Mouse (Mus musculus) lung, adult 2 months (tissue): ENCODE measurements around the gene Tbxas1. TPM values are rescaled to one million over a fixed set of nuclear protein-coding genes. Genes with fewer than 3 reads are reported as not detected.

ENCODE experiments used
- DNase-seq: peaks from one replicate; pipeline ENCODE4 v3.0.0; 2022
- H3K4me1 ChIP-seq: fragments of 200-500 bp; 2 replicates; pipeline ENCODE4 v1.6.1; 2011; ENCODE audit warnings: low read length; ENCODE audit not compliant: control insufficient read depth, insufficient read depth
- H3K4me3 ChIP-seq: fragments of 200-500 bp; replicated peaks from 2 replicates; pipeline ENCODE3; 2011; ENCODE audit warnings: low read depth, mild to moderate bottlenecking, control low read depth, low read length; ENCODE audit errors: extremely low read depth
- CTCF ChIP-seq: fragments of 200-500 bp; IDR thresholded peaks from 2 replicates; pipeline ENCODE4 v1.5.1; 2011; ENCODE audit warnings: mild to moderate bottlenecking, low read length, control low read depth; ENCODE audit not compliant: insufficient read depth
- POLR2A ChIP-seq: fragments of 200-500 bp; IDR thresholded peaks from 2 replicates; pipeline ENCODE4 v1.6.1; 2011; ENCODE audit warnings: low read depth, mild to moderate bottlenecking, control low read depth, low read length, borderline replicate concordance; ENCODE audit errors: extremely low read depth
- WGBS: fragments of 180-500 bp; shearing (Covaris S2); methylation state at CpG from one replicate; pipeline ENCODE4 v1.1.7; 2018; 5-methylcytosine and 5-hydroxymethylcytosine counted together
- polyA plus RNA-seq: library from polyadenylated mRNA; depleted of rRNA; stranded (reverse); fragments of >200 nt; gene quantifications from 2 replicates; pipeline ENCODE4 v1.2.3, GENCODE M21; 2012

The Tbxas1 gene
- polyA plus RNA-seq, 1 experiment: 9.1 TPM

- Histone ChIP-seq H3K4me3 (no peak overlapping the region), H3K4me1 (no peaks in the 10 kb centered on the region)
- 71% methylated on average over 3 of the region's 3 CpGs for WGBS
- no peak for TF ChIP-seq CTCF
- TF ChIP-seq POLR2A: no peak
- DNase-seq: no peak
Observed at GRCm38 (mm10) chr6:38884482-38884881, 9.3 kb downstream of the Tbxas1 start.

- WGBS: 36% methylated on average over 1 of the region's 1 CpGs
- no peak for DNase-seq
- Histone ChIP-seq H3K4me3 (no peak overlapping the region), H3K4me1 (no peaks in the 10 kb centered on the region)
- TF ChIP-seq POLR2A: no peak
- no peak for TF ChIP-seq CTCF
Observed at GRCm38 (mm10) chr6:38885132-38885531, 9.9 kb downstream of the Tbxas1 start.

- 84% methylated on average over 4 of the region's 4 CpGs for WGBS
- no peak for DNase-seq
- Histone ChIP-seq H3K4me1 (no peaks in the 10 kb centered on the region), H3K4me3 (no peak overlapping the region)
- TF ChIP-seq POLR2A (no peak), CTCF (no peak)
Observed at GRCm38 (mm10) chr6:38887436-38887835, 12.2 kb downstream of the Tbxas1 start.

GRCm38 (mm10) chr6:38889156-38889555 lies 14.0 kb downstream of the Tbxas1 start:
- no peak for DNase-seq
- H3K4me1 ChIP-seq: no peaks in the 10 kb centered on the region
- WGBS: 65% methylated on average over 6 of the region's 6 CpGs
- H3K4me3 ChIP-seq: no peak overlapping the region
- TF ChIP-seq CTCF (no peak), POLR2A (no peak)

GRCm38 (mm10) chr6:38892017-38892416 lies 16.8 kb downstream of the Tbxas1 start:
- Histone ChIP-seq H3K4me3 (no peak overlapping the region), H3K4me1 (no peaks in the 10 kb centered on the region)
- no peak for DNase-seq
- WGBS: 72% methylated on average over 2 of the region's 2 CpGs
- TF ChIP-seq CTCF: no peak
- TF ChIP-seq POLR2A: no peak

GRCm38 (mm10) chr6:38893615-38894014 lies 18.4 kb downstream of the Tbxas1 start:
- TF ChIP-seq POLR2A (no peak), CTCF (no peak)
- Histone ChIP-seq H3K4me1 (no peaks in the 10 kb centered on the region), H3K4me3 (no peak overlapping the region)
- 72% methylated on average over 3 of the region's 3 CpGs for WGBS
- no peak for DNase-seq

GRCm38 (mm10) chr6:38900073-38900472 lies 24.9 kb downstream of the Tbxas1 start:
- no peak overlapping the region for H3K4me3 ChIP-seq
- no peak for DNase-seq
- 80% methylated on average over 4 of the region's 4 CpGs for WGBS
- H3K4me1 ChIP-seq: peaks cover 2% of the 10 kb centered on the region; the same call in 1 of the 2 replicates
- TF ChIP-seq CTCF (no peak), POLR2A (no peak)

GRCm38 (mm10) chr6:38900479-38901126 lies 25.4 kb downstream of the Tbxas1 start:
- Histone ChIP-seq H3K4me1 (peaks cover 2% of the 10 kb centered on the region; the same call in 1 of the 2 replicates), H3K4me3 (no peak overlapping the region)
- no peak for DNase-seq
- TF ChIP-seq CTCF: no peak
- 75% methylated on average over 4 of the region's 4 CpGs for WGBS

GRCm38 (mm10) chr6:38901152-38901551 lies 25.9 kb downstream of the Tbxas1 start:
- WGBS: 82% methylated on average over 4 of the region's 4 CpGs

GRCm38 (mm10) chr6:38901636-38902035 lies 26.4 kb downstream of the Tbxas1 start:
- TF ChIP-seq POLR2A (no peak), CTCF (no peak)
- no peak overlapping the region for H3K4me3 ChIP-seq
- H3K4me1 ChIP-seq: peaks cover 2% of the 10 kb centered on the region; the same call in 1 of the 2 replicates
- WGBS: 49% methylated on average over 3 of the region's 3 CpGs
- DNase-seq: no peak

More at GRCm38 (mm10) chr6:38901152-38901551, 25.9 kb downstream of the Tbxas1 start:
- no peak overlapping the region for H3K4me3 ChIP-seq
- peaks cover 2% of the 10 kb centered on the region; the same call in 1 of the 2 replicates for H3K4me1 ChIP-seq
- no peak for TF ChIP-seq POLR2A
- TF ChIP-seq CTCF: no peak
- DNase-seq: no peak
